16 mouse cellular contexts compared by ENCODE assay signal in genomic region chr4:115298746-115299145, GRCm38 (mm10). TPM values are rescaled to one million over a fixed set of nuclear protein-coding genes. Genes with fewer than 3 reads are reported as not detected.
DNase-seq lines count a peak whose midpoint lies in the region; TF ChIP-seq lines count a peak whose summit lies in the region.
"Not testable (repeated sequence)": the region's sequence is repeated elsewhere in the genome, so short reads cannot be mapped to it uniquely, and the experiment has no call there.
"Had no signal": no experiment of that assay in that cellular context is flagged by ENCODE, and none has a peak within 500 bp of the region (broad histone marks: within the 10 kb centered on the region; RNA-seq: fewer than 3 reads in every experiment).

Cyp4a12a (plus strand) TSS chr4:115299046.

- H3K9ac ChIP-seq in liver, adult 2 months (ENCODE audit: low read depth, low read length), result not testable (repeated sequence)

- not testable (repeated sequence) for H3K27ac ChIP-seq in kidney, adult 2 months (ENCODE audit: insufficient read depth, low read depth, low read length)
- H3K27ac ChIP-seq in liver, adult 2 months (replicated peaks; ENCODE audit: insufficient read depth, low read depth, low read length), result peak within 1 kb of the TSS; percentile 55; the same call in 1 of the 2 replicates

- TF ChIP-seq POLR2A in kidney, adult 2 months (IDR thresholded peaks at IDR 0.05; ENCODE audit: low read depth, low read length); liver, adult 2 months (IDR thresholded peaks at IDR 0.05; ENCODE audit: extremely low read depth, insufficient read depth, low read length): not testable (repeated sequence)

- H3K36me3 ChIP-seq in kidney, adult 2 months (ENCODE audit: control insufficient read depth, insufficient read depth, low read length), result not testable (repeated sequence)
- peaks cover 12% of the 10 kb centered on the region for H3K36me3 ChIP-seq in liver, adult 2 months (ENCODE audit: control insufficient read depth, insufficient read depth, low read length)

- not testable (repeated sequence) for H3K79me2 ChIP-seq in liver, adult 2 months (ENCODE audit: control insufficient read depth, insufficient read depth, low read length)

- not testable (repeated sequence) for H3K4me1 ChIP-seq in kidney, adult 2 months (ENCODE audit: control insufficient read depth, insufficient read depth, low read length); liver, adult 2 months (ENCODE audit: control insufficient read depth, insufficient read depth, low read length)

- DNase-seq in gonadal fat pad, adult 2 months (ENCODE audit: low read depth), result not testable (repeated sequence)
- DNase-seq in kidney, adult 2 months, result peak; percentile 24
- DNase-seq in kidney, adult 9 months, result peak; percentile 45
- DNase-seq in liver, adult 2 months (ENCODE audit: extremely low read depth, low read depth, low spot score), result peak; percentile 73

- H3K27me3 ChIP-seq in kidney, adult 2 months (replicated peaks; ENCODE audit: control insufficient read depth, insufficient read depth, low read length); liver, adult 2 months (ENCODE audit: control insufficient read depth, insufficient read depth, low read length): not testable (repeated sequence)

- TF ChIP-seq CTCF in kidney, adult 2 months (conservative IDR thresholded peaks at IDR 0.05; ENCODE audit: insufficient read depth, insufficient read length, low read depth, low read length); liver, adult 2 months (IDR thresholded peaks at IDR 0.05; ENCODE audit: low read depth, low read length): not testable (repeated sequence)

- not testable (repeated sequence) for H3K4me3 ChIP-seq in kidney, adult 2 months (ENCODE audit: insufficient read depth, low read depth, low read length)
- peak within 1 kb of the TSS; percentile 44; the same call in 1 of the 2 replicates for H3K4me3 ChIP-seq in liver, adult 2 months (ENCODE audit: insufficient read depth, low read depth, low read length)

RNA-seq across cellular contexts. Expression of gene Cyp4a12a, which starts in this region (rescaled TPM):
- 9.1 and 28.1 TPM in 2 replicates for polyA plus RNA-seq in gonadal fat pad, adult 2 months (2012; rRNA removed)
- 6.4 and 7.6 TPM in 2 replicates for polyA plus RNA-seq in kidney, adult 2 months (2012; rRNA removed)
- total RNA-seq in liver, adult 2 months (2014; rRNA removed), result 0.34 and 0.37 TPM in 2 replicates
- polyA plus RNA-seq in liver, adult 2 months (2012; rRNA removed), result 0.91 and 8.7 TPM in 2 replicates
- total RNA-seq: adrenal gland, adult 18-20 months; adrenal gland, postnatal 10 days; adrenal gland, postnatal 14 days; adrenal gland, postnatal 25 days; CH12.LX; G1E; MEL had no signal
- polyA plus RNA-seq: activated CD4-positive, CD25-positive, alpha-beta regulatory T cell, adult 4 months; adrenal gland, adult 2 months; brain, embryonic 14.5 days; C2C12; CD4-positive, CD25-positive, alpha-beta regulatory T cell, adult 4 months; G1E had no signal
